Mouse (Mus musculus) gonadal fat pad, adult 2 months (tissue): ENCODE measurements around the gene Mstn. TPM values are rescaled to one million over a fixed set of nuclear protein-coding genes. Genes with fewer than 3 reads are reported as not detected.

Source experiments
- DNase-seq: peaks from one replicate; pipeline ENCODE4 v3.0.0-alpha.2; 2012; ENCODE audit warnings: low read depth
- polyA plus RNA-seq: library from polyadenylated mRNA; depleted of rRNA; stranded (reverse); fragments of >200 nt; gene quantifications from 2 replicates; pipeline ENCODE4 v1.2.3, GENCODE M21; 2012; rRNA removed

The Mstn gene
- polyA plus RNA-seq, 1 experiment: 0.12 TPM

GRCm38 (mm10) chr1:53093180-53093579 is 31.7 kb downstream of the Mstn start:
- no peak for DNase-seq

- DNase-seq: no peak
Measured at GRCm38 (mm10) chr1:53110561-53110960, 49.1 kb downstream of the Mstn start.

Other genes with a start within 250 kb of the Mstn start
- 11.8 and 12.7 TPM in 2 replicates for gene Inpp1, start 244.0 kb upstream of the Mstn start, polyA plus RNA-seq
- 54.0 and 62.4 TPM in 2 replicates for gene Hibch, start 216.7 kb upstream of the Mstn start, polyA plus RNA-seq
- 6.0 and 6.5 TPM in 2 replicates for gene 1700019D03Rik, start 41.5 kb upstream of the Mstn start, polyA plus RNA-seq
- not detected in 2 replicates for gene 1700019A02Rik, start 126.0 kb downstream of the Mstn start, polyA plus RNA-seq
- gene Pms1, start 235.4 kb downstream of the Mstn start, polyA plus RNA-seq: 1.0 and 1.1 TPM in 2 replicates
- 11.6 and 13.4 TPM in 2 replicates for gene Ormdl1, start 235.5 kb downstream of the Mstn start, polyA plus RNA-seq
- 8.8 and 16.7 TPM in 2 replicates for gene Gm28778, start 235.5 kb downstream of the Mstn start, polyA plus RNA-seq